Mouse (Mus musculus): ENCODE measurements around the gene Zbtb20.

The Zbtb20 gene

DNA sequence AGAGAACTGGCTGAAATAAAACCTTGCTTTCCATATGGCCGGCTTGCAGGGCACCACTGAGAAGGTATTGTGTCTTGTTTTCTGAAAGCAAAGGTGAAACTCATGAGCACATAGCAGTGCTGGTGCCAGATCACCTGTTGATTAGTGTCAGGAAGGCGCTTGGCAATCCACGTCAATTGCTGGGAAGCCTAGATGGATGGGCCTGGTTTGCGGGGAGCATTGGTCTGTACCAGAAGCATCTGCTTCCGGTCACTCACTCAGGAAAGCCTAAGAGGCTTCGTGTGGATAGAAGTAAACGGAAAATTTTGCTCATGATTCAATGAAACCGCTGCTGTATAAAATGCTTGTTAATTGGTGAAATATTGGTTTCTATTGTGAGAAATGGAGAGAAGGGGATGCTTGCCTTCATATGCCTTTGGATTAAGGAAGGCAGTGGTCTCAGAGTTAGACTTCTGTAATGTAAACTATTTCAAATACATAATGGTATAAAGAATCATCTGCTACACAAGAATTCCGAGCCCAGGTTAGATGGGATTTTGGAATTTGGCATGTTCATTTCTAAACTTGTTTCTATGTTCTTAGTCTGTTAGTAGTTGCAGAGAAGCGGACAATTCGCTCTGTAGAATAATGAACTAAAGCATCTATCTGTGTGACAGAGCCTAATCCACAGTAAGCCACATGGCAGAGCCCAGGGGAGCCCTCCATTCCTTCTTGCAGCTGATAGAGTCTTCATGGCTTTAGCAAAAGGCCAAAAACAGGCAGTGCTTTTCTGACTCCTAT lies 521.4 kb downstream of the Zbtb20 start:
- DNase-seq (ENCODE audit: low read depth, low spot score), result no peak

DNA sequence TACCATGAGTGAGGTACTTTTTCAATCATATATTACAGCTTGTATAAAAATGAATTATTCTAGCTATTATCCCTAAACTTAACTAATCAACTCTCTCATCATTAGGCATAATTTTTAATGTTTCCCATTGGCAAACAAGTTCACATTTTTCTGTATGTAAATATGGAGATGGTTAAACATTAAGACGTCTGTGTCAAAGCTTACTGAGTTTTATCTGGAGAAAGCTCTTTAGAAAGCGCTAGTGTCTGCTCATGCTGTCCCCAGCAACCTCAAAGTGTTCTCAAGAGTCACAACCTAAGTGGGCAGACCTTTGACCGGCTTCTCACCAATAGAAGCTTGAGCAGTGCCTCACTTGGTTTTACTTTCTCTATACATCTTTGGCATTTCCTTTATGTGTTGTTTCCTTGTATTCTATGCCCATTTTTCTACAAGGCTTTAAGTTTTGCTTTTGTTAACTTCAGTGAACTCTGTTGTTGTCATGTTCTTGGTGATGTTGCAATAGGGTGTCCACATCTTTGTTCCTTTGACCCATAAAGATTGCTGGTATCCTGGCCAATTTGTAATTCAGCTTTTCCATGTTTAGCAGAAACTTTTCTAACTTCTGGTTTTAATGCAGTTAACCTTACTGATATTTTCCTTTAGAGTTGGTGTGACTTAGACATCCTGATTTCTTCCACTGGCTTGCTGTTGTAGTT lies 522.1 kb downstream of the Zbtb20 start:
- DNase-seq (ENCODE audit: low read depth, low spot score), result no peak

- DNase-seq (ENCODE audit: low read depth, low spot score), result no peak
Observed at GRCm38 (mm10) chr16:43399428-43399827, 523.7 kb downstream of the Zbtb20 start.

DNA sequence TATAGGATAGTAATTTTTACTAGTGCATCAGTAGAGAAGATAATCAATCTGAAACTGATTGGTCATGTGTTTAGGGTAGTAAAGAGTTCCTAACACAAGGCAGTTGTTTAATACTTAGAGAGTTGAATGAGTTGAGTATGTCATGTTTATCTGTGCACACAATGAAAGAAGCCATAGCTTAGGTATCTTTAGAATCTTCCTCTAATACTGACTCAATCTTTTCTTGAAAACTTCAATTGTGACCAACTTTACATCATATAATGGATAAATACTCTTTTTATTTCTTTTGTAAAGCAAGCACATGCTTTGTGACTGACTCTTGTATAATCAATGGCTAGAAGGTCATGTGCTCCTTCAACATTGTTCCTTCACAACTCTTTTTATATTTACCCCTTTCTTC lies 524.4 kb downstream of the Zbtb20 start:
- no peak for DNase-seq (ENCODE audit: low read depth, low spot score)

- no peak for DNase-seq (ENCODE audit: low read depth, low spot score)
Observed at GRCm38 (mm10) chr16:43400949-43401348, 525.3 kb downstream of the Zbtb20 start.

GRCm38 (mm10) chr16:43402888-43403287 lies 527.2 kb downstream of the Zbtb20 start:
- no peak for DNase-seq (ENCODE audit: low read depth, low spot score)

- DNase-seq (ENCODE audit: low read depth, low spot score), result no peak
Observed at GRCm38 (mm10) chr16:43405089-43405488, 529.4 kb downstream of the Zbtb20 start.

GRCm38 (mm10) chr16:43407594-43408142 lies 532.0 kb downstream of the Zbtb20 start:
- DNase-seq (ENCODE audit: low read depth, low spot score), result no peak

- DNase-seq (ENCODE audit: low read depth, low spot score), result no peak
Observed at GRCm38 (mm10) chr16:43408622-43409021, 532.9 kb downstream of the Zbtb20 start.

DNA sequence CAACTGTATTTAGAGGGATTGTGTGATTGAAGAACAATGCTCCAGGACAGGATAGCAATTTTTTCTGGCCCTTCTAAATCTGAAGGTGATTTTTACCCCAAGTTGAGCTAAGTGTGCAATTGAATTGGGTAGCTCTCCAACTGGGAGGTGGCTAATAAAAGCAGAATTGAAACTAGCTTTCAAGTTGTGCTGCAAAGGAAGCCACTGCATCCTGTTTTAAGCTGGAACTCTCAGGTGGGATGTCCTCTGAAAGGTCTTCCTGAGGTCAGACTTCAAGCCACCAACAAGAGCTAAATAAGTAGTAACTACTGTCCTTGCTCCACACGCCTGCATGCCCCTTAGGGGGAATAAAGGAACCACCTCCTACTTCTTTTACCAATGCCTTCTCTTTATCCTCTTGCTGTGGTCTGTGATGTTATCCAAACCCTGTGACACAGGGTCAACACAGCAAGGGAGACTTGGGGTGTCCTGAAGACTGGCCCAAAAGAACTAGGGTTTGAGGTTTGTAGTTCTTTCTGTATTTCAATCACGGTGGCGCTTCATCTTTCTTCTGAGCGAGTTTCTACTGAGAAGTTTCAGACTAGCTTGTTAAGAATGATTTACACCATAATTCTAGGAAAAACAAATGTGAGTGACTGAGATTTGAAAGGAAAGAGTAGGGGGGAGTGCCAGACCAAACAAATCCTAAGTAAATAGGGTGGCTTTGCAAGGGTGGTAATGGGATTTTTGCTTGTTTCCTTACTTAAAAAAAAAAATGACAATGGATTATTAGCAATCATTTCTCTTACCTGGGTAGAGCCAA lies 533.6 kb downstream of the Zbtb20 start:
- DNase-seq (ENCODE audit: low read depth, low spot score), result no peak

DNA sequence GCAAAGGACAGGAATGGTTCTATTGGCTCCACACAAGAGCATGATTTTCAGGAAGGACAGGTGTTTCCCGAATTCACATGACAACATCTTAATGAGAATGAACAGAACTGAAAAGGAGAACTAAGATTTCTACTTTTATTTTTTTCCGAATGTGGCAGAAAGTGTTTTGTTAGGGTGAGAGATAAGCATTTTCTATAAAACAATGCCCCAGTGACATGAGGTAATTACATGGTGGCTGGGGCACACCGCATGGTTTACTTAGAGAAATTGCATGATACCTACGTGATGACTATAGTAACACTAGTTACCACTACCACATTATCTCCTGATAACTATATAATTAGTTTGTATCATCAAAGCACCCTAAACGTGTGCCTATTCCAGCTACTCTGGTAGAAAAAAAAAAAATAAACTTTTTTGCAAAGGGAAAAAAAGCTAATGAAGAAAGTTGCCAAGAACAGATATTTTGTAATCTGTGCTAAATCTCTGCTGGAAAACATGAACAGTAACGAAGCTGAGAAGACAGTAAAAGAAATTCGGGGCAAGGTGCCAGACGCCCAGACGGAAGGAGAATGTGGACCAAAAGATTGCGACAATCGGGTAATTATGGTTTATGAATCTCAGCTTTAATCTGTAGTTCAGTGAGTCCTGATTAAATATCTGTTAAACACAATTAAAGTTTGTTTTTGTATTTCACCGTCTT lies 534.4 kb downstream of the Zbtb20 start:
- no peak for DNase-seq (ENCODE audit: low read depth, low spot score)

- no peak for DNase-seq (ENCODE audit: low read depth, low spot score)
Observed at GRCm38 (mm10) chr16:43410613-43410974, 534.9 kb downstream of the Zbtb20 start.

GRCm38 (mm10) chr16:43415864-43416263 lies 540.2 kb downstream of the Zbtb20 start:
- DNase-seq (ENCODE audit: low read depth, low spot score), result no peak

GRCm38 (mm10) chr16:43419923-43420322 lies 544.2 kb downstream of the Zbtb20 start:
- no peak for DNase-seq (ENCODE audit: low read depth, low spot score)

DNA sequence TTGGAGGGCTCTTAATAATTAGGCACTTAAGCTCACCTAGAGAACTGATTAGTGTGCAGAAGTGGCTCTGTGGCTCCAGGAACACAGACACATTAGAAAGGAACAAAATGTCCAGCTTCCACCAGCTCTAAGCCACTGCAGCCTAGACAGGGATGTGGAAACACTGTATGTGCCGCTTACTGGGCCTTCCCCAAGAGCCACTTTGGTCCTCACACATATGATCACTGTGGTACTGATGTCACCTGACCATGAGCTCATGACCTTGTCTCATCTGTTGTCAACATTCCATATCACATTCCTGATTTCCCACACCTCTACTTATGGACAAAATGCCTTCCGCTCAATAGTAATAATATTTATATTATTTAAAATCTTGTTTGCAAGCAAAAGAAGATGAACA lies 553.3 kb downstream of the Zbtb20 start:
- DNase-seq (ENCODE audit: low read depth, low spot score), result no peak

GRCm38 (mm10) chr16:43430030-43430429 lies 554.3 kb downstream of the Zbtb20 start:
- no peak for DNase-seq (ENCODE audit: low read depth, low spot score)

DNA sequence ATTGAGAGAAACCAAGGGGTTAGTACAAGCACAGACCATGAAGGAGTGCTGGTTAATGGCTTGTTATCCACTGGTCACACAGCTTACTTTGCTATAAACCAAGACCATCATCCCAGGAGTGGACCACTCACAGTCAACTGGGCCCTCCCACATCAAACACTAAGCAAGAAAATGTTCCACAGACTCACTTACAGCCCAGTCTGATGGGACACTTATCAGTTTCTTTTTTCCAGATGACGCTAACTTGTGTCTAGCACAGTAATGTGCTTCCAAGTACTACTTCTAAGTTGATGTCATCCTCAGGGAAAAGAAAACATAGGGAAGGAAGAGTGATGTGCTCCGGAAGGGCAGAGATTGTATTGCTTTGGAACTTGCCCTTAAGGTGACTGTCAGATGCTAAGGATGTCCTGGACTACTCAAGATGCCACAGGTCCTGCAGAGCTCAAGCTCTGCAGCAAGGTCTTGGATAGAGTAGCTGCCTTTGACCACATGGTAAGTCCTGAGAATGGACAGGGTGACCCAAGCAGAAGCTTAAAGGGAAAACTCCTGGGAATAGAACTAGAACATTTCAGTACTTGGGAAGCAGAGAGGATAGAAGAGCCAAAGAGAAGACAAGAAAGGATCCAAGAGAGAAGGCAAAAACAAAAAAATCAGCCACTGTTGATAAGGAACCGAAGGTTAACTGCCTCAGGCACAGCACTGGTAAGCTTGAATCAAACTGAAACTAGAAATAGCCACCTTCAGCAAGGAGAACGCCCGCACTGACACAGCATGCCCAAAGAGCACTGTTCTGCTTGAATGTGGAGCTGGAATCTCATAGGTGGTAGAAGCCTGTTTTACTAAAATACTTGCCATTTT lies 556.1 kb downstream of the Zbtb20 start:
- peak; percentile 1 for DNase-seq (ENCODE audit: low read depth, low spot score)

- peak; percentile 34 for DNase-seq (ENCODE audit: low read depth, low spot score)
Observed at GRCm38 (mm10) chr16:43434941-43435340, 559.3 kb downstream of the Zbtb20 start.

DNA sequence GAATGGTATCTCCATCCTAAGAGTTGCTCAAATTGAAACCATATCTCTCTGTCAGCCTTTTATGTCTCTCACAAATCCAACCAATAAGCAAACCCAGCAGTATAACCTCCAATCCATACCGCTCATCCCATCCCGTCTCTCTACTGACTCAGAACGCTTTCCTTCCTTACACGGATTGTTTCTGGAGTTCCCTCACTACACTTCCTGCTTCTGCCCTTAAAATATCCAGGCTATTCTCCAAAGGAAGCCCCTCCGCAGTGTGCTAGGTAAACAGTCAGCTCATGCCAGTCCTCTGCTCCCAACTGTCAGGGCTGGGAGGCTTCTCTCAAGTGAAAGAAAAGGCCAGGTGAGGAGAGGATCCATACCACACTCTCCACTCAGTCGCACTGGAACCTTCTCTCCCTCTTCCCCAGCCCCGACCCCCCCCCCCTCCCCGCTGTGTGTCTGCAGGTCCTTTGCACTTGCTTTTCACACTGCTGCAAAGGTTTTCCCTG lies 563.2 kb downstream of the Zbtb20 start:
- DNase-seq (ENCODE audit: low read depth, low spot score), result no peak

- DNase-seq (ENCODE audit: low read depth, low spot score), result no peak
Observed at GRCm38 (mm10) chr16:43441392-43441791, 565.7 kb downstream of the Zbtb20 start.

All from ZHBTc4 (cell line).